Mouse (Mus musculus) kidney, embryonic 14.5 days (tissue): ENCODE measurements at regions not wholly inside any gene's neighbourhood (a gene's known extent, or its start where the extent isn't known, plus 50 kb on each side); places are given as distances from the start of the nearest gene placed in this dataset.
"Not testable (repeated sequence)": the region's sequence is repeated elsewhere in the genome, so short reads cannot be mapped to it uniquely, and the experiment has no call there.

Experiments used
- ATAC-seq: fragments of 200-750 bp; cut with Nextera tagmentation; 2 replicates; pipeline ENCODE4 v1.8.0; 2017; ENCODE audit warnings: moderate number of reproducible peaks, mild to moderate bottlenecking, moderate TSS enrichment, moderate library complexity; ENCODE audit not compliant: low FRiP score, low TSS enrichment
- H3K27ac ChIP-seq: fragments of 300-500 bp; sonication (generic); 2 replicates; pipeline ENCODE4 v1.5.1; 2014; ENCODE audit warnings: low read depth, mild to moderate bottlenecking, low read length, moderate library complexity, mixed read lengths
- H3K27me3 ChIP-seq: fragments of 300-500 bp; sonication (generic); 2 replicates; pipeline ENCODE4 v1.6.1; 2014; ENCODE audit warnings: mild to moderate bottlenecking, low read length; ENCODE audit not compliant: control insufficient read depth, insufficient read depth
- H3K36me3 ChIP-seq: fragments of 300-500 bp; sonication (generic); 2 replicates; pipeline ENCODE4 v1.6.1; 2014; ENCODE audit warnings: low read length, mixed read lengths; ENCODE audit not compliant: control insufficient read depth, insufficient read depth
- H3K4me1 ChIP-seq: fragments of 300-500 bp; sonication (generic); 2 replicates; pipeline ENCODE4 v1.6.1; 2014; ENCODE audit warnings: low read length, mixed read lengths; ENCODE audit not compliant: control insufficient read depth, insufficient read depth
- H3K4me2 ChIP-seq: fragments of 300-500 bp; sonication (generic); replicated peaks from 2 replicates; pipeline ENCODE4 v1.6.1; 2014; ENCODE audit warnings: low read depth, mild to moderate bottlenecking, low read length
- H3K4me3 ChIP-seq: fragments of 300-500 bp; sonication (generic); 2 replicates; pipeline ENCODE4 v1.5.1; 2014; ENCODE audit warnings: mild to moderate bottlenecking, low read length
- H3K9ac ChIP-seq: fragments of 300-500 bp; sonication (generic); 2 replicates; pipeline ENCODE4 v1.6.1; 2014; ENCODE audit warnings: low read depth, mild to moderate bottlenecking, low read length, moderate library complexity
- H3K9me3 ChIP-seq: fragments of 300-500 bp; sonication (generic); 2 replicates; pipeline ENCODE4 v1.6.1; 2016; ENCODE audit warnings: low read length; ENCODE audit not compliant: control insufficient read depth
- WGBS: fragments of 180-500 bp; shearing (Covaris S2); extraction: QIAGEN DNeasy Blood & Tissue Kit; methylation state at CpG from one replicate; pipeline ENCODE4 v1.1.7; 2014; 5-methylcytosine and 5-hydroxymethylcytosine counted together

DNA sequence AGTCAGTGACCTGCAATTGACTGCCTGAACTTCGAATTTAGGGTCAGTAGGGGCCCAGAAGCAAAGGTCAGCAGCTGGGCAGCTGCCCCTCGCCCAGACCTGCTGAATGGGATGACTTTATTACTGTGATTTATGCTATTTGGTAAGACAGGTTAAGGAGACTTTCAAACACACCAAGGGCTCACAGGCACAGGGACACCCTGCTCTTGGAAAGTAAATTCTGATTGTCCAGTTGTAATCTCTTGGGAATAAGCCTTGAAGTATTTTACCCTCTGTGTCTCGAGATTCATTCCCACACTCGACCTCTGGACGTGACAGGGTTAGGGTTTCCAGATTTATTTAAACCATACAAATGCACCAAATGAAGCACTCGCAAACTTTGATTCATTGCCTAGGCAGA, 672.4 kb upstream of the Nr2f1 start:
- WGBS = 8% methylated on average over 6 of the region's 6 CpGs
- Histone ChIP-seq H3K27me3 (no peaks in the 10 kb centered on the region), H3K9ac (no peak overlapping the region), H3K36me3 (no peaks in the 10 kb centered on the region), H3K4me1 (peaks cover 10% of the 10 kb centered on the region), H3K4me2 (no peak overlapping the region), H3K9me3 (no peaks in the 10 kb centered on the region), H3K27ac (no peak overlapping the region), H3K4me3 (no peak overlapping the region)
- peak; percentile 78 for ATAC-seq

DNA sequence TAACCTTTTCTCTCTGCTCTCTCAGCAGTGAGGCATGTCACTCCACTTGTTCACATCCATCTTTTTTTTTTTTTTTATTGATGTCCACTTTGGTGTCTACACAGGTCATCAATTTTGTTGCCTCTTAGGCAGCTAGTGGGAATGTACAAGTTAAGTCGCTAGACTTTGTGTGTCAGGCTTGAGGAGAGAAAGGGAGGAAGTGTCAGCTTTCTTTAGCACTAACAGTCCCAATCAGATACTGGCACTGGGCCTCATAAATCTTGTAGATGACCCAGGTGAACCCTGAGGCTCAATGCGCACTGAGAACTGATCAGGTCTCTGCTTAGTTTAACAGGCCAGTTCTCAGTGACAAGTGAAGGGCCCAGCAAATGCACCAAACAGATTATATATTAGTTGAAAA, 671.7 kb upstream of the Nr2f1 start:
- H3K27ac ChIP-seq = no peak overlapping the region
- 9% methylated on average over 2 of the region's 2 CpGs for WGBS
- peak; percentile 93 for ATAC-seq

DNA sequence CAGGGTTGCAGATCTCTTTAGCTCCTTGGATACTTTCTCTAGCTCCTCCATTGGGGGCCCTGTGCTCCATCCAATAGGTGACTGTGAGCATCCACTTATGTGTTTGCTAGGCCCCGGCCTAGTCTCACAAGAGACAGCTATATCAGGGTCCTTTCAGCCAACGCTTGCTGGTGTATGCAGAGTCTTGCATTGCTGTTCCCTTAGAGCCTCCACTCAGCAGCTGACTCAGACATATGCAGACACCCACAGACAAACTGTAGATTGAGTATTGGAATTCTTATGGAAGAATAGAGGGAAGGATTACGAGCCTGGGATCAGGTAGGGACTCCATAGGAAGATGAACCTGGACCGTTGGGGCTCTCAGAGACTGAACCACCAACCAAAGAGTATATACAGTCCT, 624.8 kb upstream of the Nr2f1 start:
- H3K36me3 ChIP-seq, H3K4me2 ChIP-seq, H3K4me1 ChIP-seq, H3K4me3 ChIP-seq, H3K27ac ChIP-seq, H3K9me3 ChIP-seq, H3K9ac ChIP-seq, H3K27me3 ChIP-seq, ATAC-seq: not testable (repeated sequence)
- 94% methylated on average over 4 of the region's 4 CpGs for WGBS

More for the DNA sequence above, 671.7 kb upstream of the Nr2f1 start:
- H3K27me3 ChIP-seq = no peaks in the 10 kb centered on the region
- no peaks in the 10 kb centered on the region for H3K9me3 ChIP-seq
- H3K36me3 ChIP-seq = no peaks in the 10 kb centered on the region
- peaks cover 10% of the 10 kb centered on the region for H3K4me1 ChIP-seq
- no peak overlapping the region for H3K4me2 ChIP-seq
- no peak overlapping the region for H3K9ac ChIP-seq
- H3K4me3 ChIP-seq = no peak overlapping the region

DNA sequence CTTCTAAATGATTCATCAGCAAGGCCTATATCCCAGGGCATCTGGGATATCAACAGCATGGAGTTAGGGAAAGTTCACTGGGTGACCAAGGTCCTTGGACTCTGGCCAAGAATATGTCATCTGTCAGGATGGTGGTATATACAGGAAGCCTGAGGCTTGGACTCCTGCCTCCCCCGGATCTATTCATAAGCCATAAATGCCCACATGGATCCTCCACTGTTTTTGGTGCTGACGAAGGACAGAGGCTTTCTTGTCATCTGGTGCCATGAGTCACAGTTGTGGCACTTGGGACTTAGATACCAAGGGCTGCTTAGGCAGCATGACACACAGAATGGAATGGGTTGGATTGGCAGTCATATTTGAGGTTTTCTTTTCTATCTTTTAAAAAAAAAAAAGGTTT, 610.1 kb upstream of the Nr2f1 start:
- Histone ChIP-seq H3K4me2 (no peak overlapping the region), H3K9me3 (no peaks in the 10 kb centered on the region), H3K36me3 (no peaks in the 10 kb centered on the region), H3K9ac (no peak overlapping the region), H3K27me3 (no peaks in the 10 kb centered on the region; the same call in 1 of the 2 replicates), H3K4me3 (no peak overlapping the region), H3K27ac (no peak overlapping the region), H3K4me1 (no peaks in the 10 kb centered on the region)
- ATAC-seq = peak; percentile 43; the same call in 1 of the 2 replicates
- WGBS = 29% methylated on average over 2 of the region's 2 CpGs

DNA sequence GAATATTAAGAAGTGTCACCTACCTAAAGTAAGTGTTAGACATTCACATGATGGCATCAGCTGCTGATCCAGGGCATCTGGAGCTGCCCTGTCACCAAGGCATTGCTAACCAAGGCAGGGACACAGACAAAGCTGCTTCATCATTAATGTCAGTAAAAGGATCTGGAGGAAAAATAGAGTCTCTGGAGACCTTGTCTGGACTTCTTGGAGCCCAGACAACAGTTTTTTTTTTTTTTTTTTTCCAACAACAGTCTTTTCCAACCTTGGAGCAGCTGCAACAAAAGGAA, 603.2 kb upstream of the Nr2f1 start:
- no peak for ATAC-seq
- Histone ChIP-seq H3K27ac (no peak overlapping the region), H3K36me3 (no peaks in the 10 kb centered on the region), H3K9ac (no peak overlapping the region), H3K4me3 (no peak overlapping the region), H3K4me2 (no peak overlapping the region), H3K4me1 (no peaks in the 10 kb centered on the region), H3K9me3 (no peaks in the 10 kb centered on the region), H3K27me3 (no peaks in the 10 kb centered on the region; the same call in 1 of the 2 replicates)

DNA sequence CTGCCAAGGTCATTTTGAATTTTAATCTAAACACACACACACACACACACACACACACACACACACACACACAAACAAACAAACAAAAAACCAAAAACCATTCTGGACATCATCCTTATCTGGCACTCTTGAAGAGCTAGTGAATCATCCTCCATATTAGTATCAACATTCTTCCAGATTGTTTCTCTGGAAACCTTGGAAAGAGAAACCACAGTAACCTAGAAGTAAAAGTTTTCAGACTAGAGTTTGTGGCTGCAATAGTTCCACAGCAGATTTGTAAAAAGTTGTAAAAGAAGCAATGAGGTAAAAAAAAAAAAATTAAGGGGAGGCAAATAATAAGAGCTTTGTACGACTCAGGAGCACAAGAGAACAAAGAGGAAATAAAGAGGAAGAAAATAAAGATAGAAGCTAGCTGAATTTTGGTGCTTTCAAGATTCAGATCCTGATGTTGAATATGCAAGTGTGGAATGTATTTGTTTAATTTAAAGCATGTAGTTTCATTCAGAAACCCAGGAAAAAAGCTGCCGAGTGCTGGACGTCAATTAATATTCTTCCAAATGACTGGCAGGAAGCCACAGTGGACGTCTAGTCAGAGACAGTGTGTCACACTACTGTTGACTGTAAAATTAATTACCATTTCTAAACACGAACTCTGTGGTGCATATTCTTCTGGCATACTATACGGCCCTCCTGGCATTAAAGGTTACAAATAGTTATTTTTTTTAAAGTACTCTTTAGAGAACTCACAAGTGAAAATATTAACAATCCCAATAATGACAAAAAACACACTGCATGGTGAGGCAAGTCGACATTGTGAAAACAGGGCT, 602.7 kb upstream of the Nr2f1 start:
- no peak overlapping the region for H3K9ac ChIP-seq
- H3K4me1 ChIP-seq = no peaks in the 10 kb centered on the region
- H3K9me3 ChIP-seq = no peaks in the 10 kb centered on the region
- no peak for ATAC-seq
- no peaks in the 10 kb centered on the region for H3K36me3 ChIP-seq
- H3K4me3 ChIP-seq = no peak overlapping the region
- 42% methylated on average over 7 of the region's 7 CpGs for WGBS
- H3K27ac ChIP-seq = no peak overlapping the region
- H3K27me3 ChIP-seq = no peaks in the 10 kb centered on the region; the same call in 1 of the 2 replicates
- no peak overlapping the region for H3K4me2 ChIP-seq

DNA sequence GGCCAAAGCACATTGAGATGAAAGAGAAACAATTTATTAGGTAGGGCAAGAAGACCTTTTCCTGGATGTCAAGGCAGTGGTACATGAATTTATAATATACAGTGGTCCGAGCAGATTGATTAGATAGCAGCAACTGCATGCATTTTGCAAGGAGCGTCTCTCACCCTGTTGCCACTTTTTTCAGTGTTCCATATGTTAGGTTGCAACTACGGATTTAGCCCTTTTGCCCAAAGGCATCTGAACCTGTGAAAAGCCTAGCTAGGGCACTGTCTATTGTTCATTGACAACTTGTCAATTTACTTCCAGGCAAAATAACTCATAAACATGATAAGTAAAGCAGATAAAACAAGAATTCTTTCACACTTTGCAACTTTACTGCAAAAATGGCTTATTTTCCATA, 600.1 kb upstream of the Nr2f1 start:
- Histone ChIP-seq H3K4me1 (no peaks in the 10 kb centered on the region), H3K4me2 (no peak overlapping the region), H3K27ac (no peak overlapping the region), H3K4me3 (no peak overlapping the region), H3K27me3 (no peaks in the 10 kb centered on the region; the same call in 1 of the 2 replicates), H3K9me3 (no peaks in the 10 kb centered on the region), H3K36me3 (no peaks in the 10 kb centered on the region), H3K9ac (no peak overlapping the region)
- WGBS = 76% methylated on average over 3 of the region's 3 CpGs
- ATAC-seq = no peak

DNA sequence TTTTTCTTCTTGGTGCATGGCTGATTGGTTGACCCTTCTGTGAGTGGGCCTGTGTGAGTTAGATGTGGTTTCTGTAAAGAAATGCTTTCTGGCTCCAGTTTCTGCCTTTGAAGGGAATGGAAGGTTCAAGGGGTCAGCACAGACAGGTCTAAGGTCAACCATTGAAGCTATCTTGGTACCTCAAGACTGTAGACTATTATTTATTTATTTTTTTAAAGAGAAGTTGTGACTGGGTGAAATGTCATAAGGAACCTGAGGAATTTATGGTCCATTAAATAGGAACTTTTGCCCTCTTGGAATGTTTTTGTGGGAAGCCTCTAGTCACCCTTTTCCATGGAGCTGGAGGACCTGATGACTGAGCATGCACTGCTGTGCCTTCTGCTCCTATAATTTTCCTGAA, 595.7 kb upstream of the Nr2f1 start:
- Histone ChIP-seq H3K27me3 (no peaks in the 10 kb centered on the region), H3K9ac (no peak overlapping the region), H3K27ac (no peak overlapping the region), H3K4me2 (no peak overlapping the region), H3K36me3 (no peaks in the 10 kb centered on the region), H3K4me1 (no peaks in the 10 kb centered on the region), H3K4me3 (no peak overlapping the region), H3K9me3 (no peaks in the 10 kb centered on the region)
- peak; percentile 97 for ATAC-seq

DNA sequence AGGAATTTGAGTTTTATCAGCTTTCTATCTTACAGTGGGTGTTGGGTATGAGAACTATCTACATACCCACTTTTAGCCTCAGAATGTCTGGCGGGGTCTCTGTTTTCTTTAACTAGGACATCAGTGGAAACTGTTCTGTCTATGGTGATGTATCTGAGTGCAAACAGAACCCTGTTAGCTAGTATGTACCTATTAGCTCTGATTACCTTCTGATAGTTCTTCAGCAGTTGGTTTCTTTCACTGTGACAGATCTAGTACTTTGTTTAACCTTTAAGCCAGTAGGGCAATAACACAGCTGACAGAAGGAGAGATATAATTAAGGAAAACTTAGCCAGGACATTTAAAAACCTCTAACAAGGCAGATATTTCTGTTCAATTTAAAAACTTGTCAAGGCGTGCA, 584.7 kb upstream of the Nr2f1 start:
- H3K4me2 ChIP-seq = no peak overlapping the region
- H3K4me3 ChIP-seq = no peak overlapping the region
- H3K9ac ChIP-seq = no peak overlapping the region
- ATAC-seq = peak; percentile 60; the same call in 1 of the 2 replicates
- 22% methylated on average over 2 of the region's 2 CpGs for WGBS
- H3K9me3 ChIP-seq = no peaks in the 10 kb centered on the region
- no peaks in the 10 kb centered on the region for H3K4me1 ChIP-seq
- H3K27ac ChIP-seq = 0 out of 2 replicates have a peak overlapping the region, but pooled peaks have one; percentile 4
- no peaks in the 10 kb centered on the region for H3K27me3 ChIP-seq
- no peaks in the 10 kb centered on the region for H3K36me3 ChIP-seq
